8 mouse cellular contexts compared by ENCODE assay signal in the genomic region with DNA sequence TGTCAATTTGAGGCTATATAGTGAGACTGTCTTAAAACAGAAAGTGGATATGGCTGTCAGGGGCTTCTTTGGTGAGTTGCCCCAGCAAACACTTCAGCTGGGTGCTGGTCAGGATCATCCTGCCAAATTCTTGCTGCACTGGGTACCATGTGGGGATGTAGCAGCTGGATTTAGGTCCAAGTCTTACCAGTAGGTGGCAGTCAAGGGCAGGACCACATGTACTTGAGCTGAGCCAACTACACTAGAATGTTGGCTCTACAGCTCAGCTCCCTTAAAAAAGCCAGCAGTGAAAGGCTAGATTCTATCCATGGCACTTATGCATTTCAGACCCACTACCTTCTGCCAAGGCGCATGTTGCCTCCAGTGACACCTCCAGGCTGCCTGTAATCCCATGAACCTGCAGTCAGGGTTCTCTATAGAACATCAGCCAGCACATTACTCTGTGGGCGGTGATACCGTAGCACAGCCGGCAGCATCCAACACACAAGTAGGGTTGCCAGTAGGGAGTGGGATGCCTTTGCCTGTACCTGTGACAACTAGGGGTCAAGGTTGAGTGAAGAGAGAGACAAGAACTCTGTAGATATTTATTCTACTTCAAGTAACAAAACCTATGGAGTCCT. TPM values are rescaled to one million over a fixed set of nuclear protein-coding genes. Genes with fewer than 3 reads are reported as not detected.
A peak's percentile ranks its signal among the peaks of the same experiment; 100 is the strongest.
DNase-seq lines count a peak whose midpoint lies in the region; ATAC-seq and TF ChIP-seq lines count a peak whose summit lies in the region.

No protein-coding gene starts in this region.

- no peak overlapping the region for H3K27ac ChIP-seq in intestine, embryonic 14.5 days (ENCODE audit: low read depth)
- H3K27ac ChIP-seq in midbrain, embryonic 13.5 days = no peak overlapping the region
- H3K27ac ChIP-seq in spleen, adult 2 months (ENCODE audit: insufficient read depth, low read length) = no peak overlapping the region

- TF ChIP-seq POLR2A in spleen, adult 2 months (IDR thresholded peaks at IDR 0.05; ENCODE audit: low read depth, low read length) = no peak

- H3K9me3 ChIP-seq in intestine, embryonic 14.5 days (ENCODE audit: control insufficient read depth, low read length) = no peaks in the 10 kb centered on the region
- no peaks in the 10 kb centered on the region for H3K9me3 ChIP-seq in midbrain, embryonic 13.5 days

- no peak overlapping the region for H3K4me3 ChIP-seq in intestine, embryonic 14.5 days (ENCODE audit: low read depth, low read length)
- no peak overlapping the region for H3K4me3 ChIP-seq in midbrain, embryonic 13.5 days (replicated peaks)
- H3K4me3 ChIP-seq in spleen, adult 2 months (ENCODE audit: extremely low read depth, insufficient read depth, insufficient read length) = no peak overlapping the region

- intact Hi-C loops in left cerebral cortex, postnatal 4 days (cut with DNase I) = no loop called here

- DNase-seq in ovary, postnatal 10 days (ENCODE audit: low spot score) = peak; percentile 28
- DNase-seq in ovary, adult 18-20 months (ENCODE audit: low spot score) = no peak
- peak; percentile 64 to 78 for DNase-seq in cerebellum, postnatal 25 days
- DNase-seq in gastrocnemius, adult 18-20 months (ENCODE audit: low spot score) = peak; percentile 72
- peak; percentile 83 for DNase-seq in intestine, embryonic 14.5 days (ENCODE audit: low spot score)
- DNase-seq in left cerebral cortex, postnatal 4 days = peak; percentile 79
- DNase-seq in spleen, adult 2 months (ENCODE audit: low read depth in 1 of 2, low spot score in 2 of 2) = peak; percentile 43 to 60

- no peak overlapping the region for H3K4me2 ChIP-seq in intestine, embryonic 14.5 days (ENCODE audit: low read length)
- no peak overlapping the region for H3K4me2 ChIP-seq in midbrain, embryonic 13.5 days (replicated peaks)

- H3K36me3 ChIP-seq in intestine, embryonic 14.5 days (ENCODE audit: control insufficient read depth, insufficient read depth, low read length) = peaks cover 22% of the 10 kb centered on the region
- H3K36me3 ChIP-seq in midbrain, embryonic 13.5 days = peaks cover 19% of the 10 kb centered on the region
- peaks cover 14% of the 10 kb centered on the region for H3K36me3 ChIP-seq in spleen, adult 2 months (ENCODE audit: control insufficient read depth, insufficient read depth, low read length)

- 79% methylated on average over 4 of the region's 4 CpGs for WGBS in intestine, embryonic 14.5 days
- WGBS in midbrain, embryonic 13.5 days = 75% methylated on average over 4 of the region's 4 CpGs
- 83% methylated on average over 4 of the region's 4 CpGs for WGBS in spleen, adult 2 months

- H3K9ac ChIP-seq in intestine, embryonic 14.5 days (ENCODE audit: low read length) = no peak overlapping the region
- H3K9ac ChIP-seq in midbrain, embryonic 13.5 days (replicated peaks) = no peak overlapping the region

- ATAC-seq in intestine, embryonic 14.5 days (replicated peaks; ENCODE audit: low FRiP score, low TSS enrichment, low read depth) = peak; percentile 45; the same call in 1 of the 2 replicates
- peak; percentile 66 for ATAC-seq in midbrain, embryonic 13.5 days

- H3K4me1 ChIP-seq in intestine, embryonic 14.5 days (replicated peaks; ENCODE audit: control insufficient read depth, insufficient read depth, low read length) = no peaks in the 10 kb centered on the region
- H3K4me1 ChIP-seq in midbrain, embryonic 13.5 days (replicated peaks) = peaks cover 17% of the 10 kb centered on the region
- no peaks in the 10 kb centered on the region for H3K4me1 ChIP-seq in spleen, adult 2 months (ENCODE audit: control insufficient read depth, insufficient read depth, insufficient read length)

- TF ChIP-seq CTCF in spleen, adult 2 months (IDR thresholded peaks at IDR 0.05; ENCODE audit: extremely low read depth, insufficient read depth, insufficient read length, insufficient replicate concordance) = peak; percentile 69; the same call in 1 of the 2 replicates

- H3K27me3 ChIP-seq in intestine, embryonic 14.5 days (replicated peaks; ENCODE audit: control insufficient read depth, insufficient read depth, low read length) = no peaks in the 10 kb centered on the region
- no peaks in the 10 kb centered on the region for H3K27me3 ChIP-seq in midbrain, embryonic 13.5 days
- H3K27me3 ChIP-seq in spleen, adult 2 months (ENCODE audit: control insufficient read depth, insufficient read depth, low read length) = no peaks in the 10 kb centered on the region

RNA-seq across cellular contexts. Expression of a gene that starts 15.0 kb away (rescaled TPM):
- total RNA-seq in gastrocnemius, adult 18-20 months (2021) = not detected
- polyA plus RNA-seq in intestine, embryonic 14.5 days (2014; fragmentation: Nextera tagmentation; extraction: Ambion mirVana) = 0.09 and 0.19 TPM in 2 replicates
- total RNA-seq in left cerebral cortex, postnatal 4 days (2021) = 1 to 10 TPM; 2.7 to 3.7 TPM
- 0.09 and 0.15 TPM in 2 replicates for polyA plus RNA-seq in midbrain, embryonic 13.5 days (2015; fragmentation: Nextera tagmentation; extraction: Ambion mirVana)
- not detected in 2 replicates for polyA plus RNA-seq in spleen, adult 2 months (2012; rRNA removed)

RNA-seq across cellular contexts. Expression of a gene that starts 52.3 kb away (rescaled TPM):
- total RNA-seq in gastrocnemius, adult 18-20 months (2021) = 10 to 100 TPM; 15.3 to 19.4 TPM
- 31.0 and 31.6 TPM in 2 replicates for polyA plus RNA-seq in intestine, embryonic 14.5 days (2014; fragmentation: Nextera tagmentation; extraction: Ambion mirVana)
- total RNA-seq in left cerebral cortex, postnatal 4 days (2021) = 10 to 100 TPM; 60.8 to 61.4 TPM
- 33.9 and 36.3 TPM in 2 replicates for polyA plus RNA-seq in midbrain, embryonic 13.5 days (2015; fragmentation: Nextera tagmentation; extraction: Ambion mirVana)
- 11.4 and 12.5 TPM in 2 replicates for polyA plus RNA-seq in spleen, adult 2 months (2012; rRNA removed)

RNA-seq across cellular contexts. Expression of a gene that starts 52.4 kb away (rescaled TPM):
- 10 to 100 TPM; 31.7 to 36.7 TPM for total RNA-seq in gastrocnemius, adult 18-20 months (2021)
- 51.7 and 52.0 TPM in 2 replicates for polyA plus RNA-seq in intestine, embryonic 14.5 days (2014; fragmentation: Nextera tagmentation; extraction: Ambion mirVana)
- total RNA-seq in left cerebral cortex, postnatal 4 days (2021) = 10 to 100 TPM; 66.3 to 67.5 TPM
- 56.3 and 61.1 TPM in 2 replicates for polyA plus RNA-seq in midbrain, embryonic 13.5 days (2015; fragmentation: Nextera tagmentation; extraction: Ambion mirVana)
- 21.1 and 22.8 TPM in 2 replicates for polyA plus RNA-seq in spleen, adult 2 months (2012; rRNA removed)

RNA-seq across cellular contexts. Expression of a gene that starts 59.9 kb away (rescaled TPM):
- under 1 TPM in 1 of 2 experiments, not detected in 1; 0.07 TPM for total RNA-seq in gastrocnemius, adult 18-20 months (2021)
- polyA plus RNA-seq in intestine, embryonic 14.5 days (2014; fragmentation: Nextera tagmentation; extraction: Ambion mirVana) = 6.6 and 7.2 TPM in 2 replicates
- 10 to 100 TPM; 22.5 to 22.6 TPM for total RNA-seq in left cerebral cortex, postnatal 4 days (2021)
- 17.5 and 17.9 TPM in 2 replicates for polyA plus RNA-seq in midbrain, embryonic 13.5 days (2015; fragmentation: Nextera tagmentation; extraction: Ambion mirVana)
- polyA plus RNA-seq in spleen, adult 2 months (2012; rRNA removed) = 1.9 and 2.3 TPM in 2 replicates
